Mouse (Mus musculus): ENCODE measurements at regions not wholly inside any gene's neighbourhood (a gene's known extent, or its start where the extent isn't known, plus 50 kb on each side); places are given as distances from the start of the nearest gene placed in this dataset.
"Not testable (repeated sequence)": the region's sequence is repeated elsewhere in the genome, so short reads cannot be mapped to it uniquely, and the experiment has no call there.

GRCm38 (mm10) chr17:50419551-50419950 is 89.7 kb upstream of the Plcl2 start:
- H3K9me3 ChIP-seq (replicated peaks); H3K27ac ChIP-seq (replicated peaks); H3K4me3 ChIP-seq (replicated peaks); H3K27me3 ChIP-seq (replicated peaks); H3K4me1 ChIP-seq; ATAC-seq (ENCODE audit: low FRiP score); H3K4me2 ChIP-seq; H3K36me3 ChIP-seq; H3K9ac ChIP-seq (replicated peaks): not testable (repeated sequence)

DNA sequence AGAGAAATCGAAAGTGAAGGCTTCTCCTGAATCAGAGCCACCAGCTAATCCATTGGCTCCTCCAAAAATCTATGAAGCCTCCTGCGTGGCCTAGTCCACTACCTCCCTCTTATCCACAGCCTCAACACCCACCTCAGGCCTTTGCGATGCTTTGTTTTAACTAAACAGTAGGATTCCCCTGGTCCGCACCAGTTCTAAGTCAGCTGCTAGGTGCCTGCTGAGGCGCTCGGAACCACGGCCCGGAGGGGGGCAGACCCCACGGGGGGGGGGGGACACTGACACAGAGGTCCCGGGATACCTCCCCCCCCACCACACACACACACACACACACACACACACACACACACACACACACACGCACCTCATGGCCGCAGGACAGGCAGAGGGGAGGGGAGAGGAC is 89.2 kb upstream of the Plcl2 start:
- H3K27ac ChIP-seq (replicated peaks), result no peak overlapping the region
- no peak overlapping the region for H3K9ac ChIP-seq (replicated peaks)
- 85% methylated on average over 9 of the region's 12 CpGs for WGBS
- H3K36me3 ChIP-seq, result no peaks in the 10 kb centered on the region
- H3K4me2 ChIP-seq, result no peak overlapping the region
- H3K4me3 ChIP-seq (replicated peaks), result no peak overlapping the region
- H3K27me3 ChIP-seq (replicated peaks), result no peaks in the 10 kb centered on the region
- 0 out of 2 replicates have a peak, but pooled peaks cover 3% of the 10 kb centered on the region for H3K9me3 ChIP-seq (replicated peaks)
- H3K4me1 ChIP-seq, result no peaks in the 10 kb centered on the region
- 0 out of 2 replicates have a peak, but pooled peaks have one; percentile 59 for ATAC-seq (ENCODE audit: low FRiP score)

DNA sequence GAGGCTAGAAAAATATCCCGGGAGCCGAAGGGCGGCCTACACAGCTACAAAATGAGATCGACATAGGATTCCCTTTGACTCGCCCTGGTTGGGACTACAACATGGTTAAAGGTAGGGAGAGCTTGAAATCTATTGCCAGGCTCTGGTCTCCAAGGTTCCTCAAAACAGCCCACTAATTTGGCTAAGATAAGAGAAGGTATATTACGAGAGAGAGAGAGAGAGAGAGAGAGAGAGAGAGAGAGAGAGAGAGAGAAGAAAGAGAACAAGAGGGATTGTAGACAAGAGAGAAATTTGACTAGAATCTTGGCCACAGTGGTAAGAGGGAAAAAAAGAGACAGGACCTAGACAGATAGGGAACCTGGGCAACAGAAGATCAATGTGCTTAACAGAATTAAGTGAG is 88.5 kb upstream of the Plcl2 start:
- 92% methylated on average over 6 of the region's 6 CpGs for WGBS
- no peak overlapping the region for H3K9ac ChIP-seq (replicated peaks)
- H3K9me3 ChIP-seq (replicated peaks), result 0 out of 2 replicates have a peak, but pooled peaks cover 3% of the 10 kb centered on the region
- ATAC-seq (ENCODE audit: low FRiP score), result no peak
- no peak overlapping the region for H3K4me2 ChIP-seq
- H3K4me3 ChIP-seq (replicated peaks), result no peak overlapping the region
- no peak overlapping the region for H3K27ac ChIP-seq (replicated peaks)
- no peaks in the 10 kb centered on the region for H3K4me1 ChIP-seq
- no peaks in the 10 kb centered on the region for H3K27me3 ChIP-seq (replicated peaks)
- no peaks in the 10 kb centered on the region for H3K36me3 ChIP-seq

DNA sequence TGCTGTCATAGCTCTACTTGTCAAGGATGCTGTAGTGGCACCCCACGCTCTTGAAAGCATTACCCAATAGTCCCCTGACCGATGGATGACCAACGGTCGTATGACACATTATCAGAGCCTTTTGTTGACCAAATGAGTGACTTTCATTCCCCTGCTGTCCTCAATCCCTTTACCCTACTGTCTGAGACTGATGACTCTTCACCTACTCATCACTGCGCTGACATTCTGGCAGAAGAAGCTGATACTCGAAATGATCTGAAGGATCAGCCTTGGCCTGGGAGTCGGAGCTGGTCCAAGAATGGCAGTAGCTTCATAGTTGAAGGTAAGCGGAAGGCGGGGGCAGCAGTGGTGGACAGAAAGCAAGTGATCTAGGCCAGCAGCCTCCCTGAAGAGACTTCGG is 87.7 kb upstream of the Plcl2 start:
- H3K27ac ChIP-seq (replicated peaks), result no peak overlapping the region
- H3K27me3 ChIP-seq (replicated peaks), result no peaks in the 10 kb centered on the region
- no peaks in the 10 kb centered on the region for H3K4me1 ChIP-seq
- no peaks in the 10 kb centered on the region for H3K36me3 ChIP-seq
- H3K4me3 ChIP-seq (replicated peaks), result no peak overlapping the region
- H3K9ac ChIP-seq (replicated peaks), result no peak overlapping the region
- 97% methylated on average over 10 of the region's 10 CpGs for WGBS
- 0 out of 2 replicates have a peak, but pooled peaks cover 3% of the 10 kb centered on the region for H3K9me3 ChIP-seq (replicated peaks)
- no peak overlapping the region for H3K4me2 ChIP-seq
- no peak for ATAC-seq (ENCODE audit: low FRiP score)

DNA sequence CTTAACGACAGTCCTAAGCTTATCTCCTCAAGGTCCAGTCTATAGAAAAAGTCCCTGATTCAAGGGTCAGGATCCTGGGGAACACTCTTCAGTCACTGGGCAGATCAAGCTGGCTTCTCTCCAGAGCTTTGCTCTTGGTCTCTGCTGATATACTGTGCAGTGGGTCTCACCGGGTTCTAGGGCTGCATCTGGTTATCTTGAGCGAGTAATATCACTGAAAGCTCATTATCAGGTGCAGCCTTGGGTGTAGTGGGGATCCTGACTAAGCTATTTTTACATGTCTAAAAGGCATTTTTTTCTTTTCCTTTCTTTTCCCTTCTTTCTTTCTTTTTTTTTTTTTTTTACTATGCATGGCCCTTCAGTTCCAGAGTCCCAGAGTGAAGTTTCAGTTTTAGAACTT is 84.1 kb upstream of the Plcl2 start:
- Histone ChIP-seq H3K36me3 (no peaks in the 10 kb centered on the region), H3K27ac (replicated peaks) (no peak overlapping the region), H3K9me3 (replicated peaks) (0 out of 2 replicates have a peak, but pooled peaks cover 3% of the 10 kb centered on the region), H3K27me3 (replicated peaks) (no peaks in the 10 kb centered on the region), H3K4me2 (no peak overlapping the region), H3K9ac (replicated peaks) (no peak overlapping the region), H3K4me3 (replicated peaks) (no peak overlapping the region), H3K4me1 (0 out of 2 replicates have a peak, but pooled peaks cover 6% of the 10 kb centered on the region)
- no peak for ATAC-seq (ENCODE audit: low FRiP score)
- WGBS, result 93% methylated on average over 3 of the region's 3 CpGs

- Histone ChIP-seq H3K9me3 (replicated peaks) (0 out of 2 replicates have a peak, but pooled peaks cover 3% of the 10 kb centered on the region), H3K27me3 (replicated peaks) (no peaks in the 10 kb centered on the region), H3K4me1 (0 out of 2 replicates have a peak, but pooled peaks cover 6% of the 10 kb centered on the region), H3K4me3 (replicated peaks) (no peak overlapping the region), H3K36me3 (no peaks in the 10 kb centered on the region), H3K4me2 (no peak overlapping the region), H3K27ac (replicated peaks) (no peak overlapping the region), H3K9ac (replicated peaks) (no peak overlapping the region)
- ATAC-seq (ENCODE audit: low FRiP score), result no peak
- WGBS, result 92% methylated on average over 4 of the region's 4 CpGs
Measured at GRCm38 (mm10) chr17:50425531-50425930, 83.7 kb upstream of the Plcl2 start.

- no peak for ATAC-seq (ENCODE audit: low FRiP score)
- no peaks in the 10 kb centered on the region for H3K27me3 ChIP-seq (replicated peaks)
- no peak overlapping the region for H3K27ac ChIP-seq (replicated peaks)
- H3K4me2 ChIP-seq, result no peak overlapping the region
- WGBS, result 79% methylated on average over 7 of the region's 7 CpGs
- no peak overlapping the region for H3K9ac ChIP-seq (replicated peaks)
- H3K4me1 ChIP-seq, result 0 out of 2 replicates have a peak, but pooled peaks cover 6% of the 10 kb centered on the region
- no peaks in the 10 kb centered on the region for H3K36me3 ChIP-seq
- 0 out of 2 replicates have a peak, but pooled peaks cover 3% of the 10 kb centered on the region for H3K9me3 ChIP-seq (replicated peaks)
- H3K4me3 ChIP-seq (replicated peaks), result no peak overlapping the region
Measured at GRCm38 (mm10) chr17:50426146-50426545, 83.1 kb upstream of the Plcl2 start.

GRCm38 (mm10) chr17:50427331-50428003 is 81.7 kb upstream of the Plcl2 start:
- Histone ChIP-seq H3K9ac (replicated peaks) (no peak overlapping the region), H3K4me1 (0 out of 2 replicates have a peak, but pooled peaks cover 6% of the 10 kb centered on the region), H3K27ac (replicated peaks) (no peak overlapping the region), H3K4me3 (replicated peaks) (no peak overlapping the region), H3K36me3 (no peaks in the 10 kb centered on the region), H3K27me3 (replicated peaks) (no peaks in the 10 kb centered on the region), H3K9me3 (replicated peaks) (0 out of 2 replicates have a peak, but pooled peaks cover 3% of the 10 kb centered on the region), H3K4me2 (peak overlapping the region; percentile 32)
- peak; percentile 57; the same call in 1 of the 2 replicates for ATAC-seq (ENCODE audit: low FRiP score)
- WGBS, result 7% methylated on average over 10 of the region's 10 CpGs

DNA sequence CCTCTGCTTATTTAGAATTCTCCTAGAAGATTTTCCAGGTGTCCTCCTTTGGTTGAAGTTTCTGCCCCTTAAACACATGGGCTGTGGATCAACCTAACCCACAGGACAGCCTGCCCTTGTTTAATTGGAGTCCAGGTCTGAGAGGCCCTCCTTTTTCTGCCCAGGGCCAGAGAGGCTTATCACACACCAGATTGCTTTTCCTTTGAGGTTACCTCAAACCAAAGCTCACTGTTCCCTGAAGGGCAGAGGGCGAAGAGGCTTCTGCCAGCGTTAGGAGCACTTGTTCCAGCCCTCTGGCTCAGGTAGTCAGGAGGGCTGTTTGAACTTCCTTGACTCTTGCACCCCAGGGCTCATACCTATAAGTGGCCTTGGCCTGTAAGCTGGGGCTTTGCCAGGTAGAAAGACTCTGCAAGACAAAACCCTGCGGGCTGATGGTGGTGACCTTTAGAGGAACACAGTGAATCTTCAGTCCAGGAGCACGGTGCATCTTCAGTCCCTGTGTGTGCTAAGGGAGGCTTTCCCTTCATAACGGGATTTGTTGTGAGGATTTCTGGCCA is 81.1 kb upstream of the Plcl2 start:
- no peak overlapping the region for H3K27ac ChIP-seq (replicated peaks)
- 0 out of 2 replicates have a peak, but pooled peaks cover 3% of the 10 kb centered on the region for H3K9me3 ChIP-seq (replicated peaks)
- H3K36me3 ChIP-seq, result no peaks in the 10 kb centered on the region
- H3K4me3 ChIP-seq (replicated peaks), result no peak overlapping the region
- H3K27me3 ChIP-seq (replicated peaks), result no peaks in the 10 kb centered on the region
- H3K4me2 ChIP-seq, result no peak overlapping the region
- no peak for ATAC-seq (ENCODE audit: low FRiP score)
- 56% methylated on average over 5 of the region's 5 CpGs for whole genome bisulfite sequencing
- no peak overlapping the region for H3K9ac ChIP-seq (replicated peaks)
- H3K4me1 ChIP-seq, result 0 out of 2 replicates have a peak, but pooled peaks cover 6% of the 10 kb centered on the region

DNA sequence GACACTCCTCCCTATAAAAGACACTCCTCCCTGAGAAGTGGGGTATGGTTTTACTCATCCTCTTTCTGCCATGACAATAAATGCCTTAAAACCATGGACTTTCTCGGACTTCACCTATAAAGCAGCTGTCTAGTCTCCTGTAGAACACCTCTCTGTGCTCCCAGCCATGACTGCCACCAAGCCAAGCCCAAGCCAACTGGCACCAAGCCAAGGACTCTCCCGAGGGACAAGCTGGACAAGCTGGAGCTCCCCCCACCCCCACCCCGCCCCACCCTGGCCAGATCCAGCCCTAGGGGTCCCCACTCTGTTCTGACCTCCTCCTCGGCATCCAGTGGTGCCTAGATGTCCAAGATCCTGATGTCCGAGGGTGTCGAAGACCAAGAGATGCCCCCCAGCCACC is 76.6 kb upstream of the Plcl2 start:
- Histone ChIP-seq H3K4me1 (0 out of 2 replicates have a peak, but pooled peaks cover 2% of the 10 kb centered on the region), H3K27ac (replicated peaks) (no peak overlapping the region), H3K4me2 (no peak overlapping the region), H3K9ac (replicated peaks) (no peak overlapping the region), H3K36me3 (no peaks in the 10 kb centered on the region), H3K4me3 (replicated peaks) (no peak overlapping the region), H3K9me3 (replicated peaks) (no peaks in the 10 kb centered on the region), H3K27me3 (replicated peaks) (no peaks in the 10 kb centered on the region)
- ATAC-seq (ENCODE audit: low FRiP score), result no peak
- WGBS, result 86% methylated on average over 6 of the region's 6 CpGs

- ATAC-seq (ENCODE audit: low FRiP score), result no peak
Measured at GRCm38 (mm10) chr17:50438960-50439359, 70.2 kb upstream of the Plcl2 start.

DNA sequence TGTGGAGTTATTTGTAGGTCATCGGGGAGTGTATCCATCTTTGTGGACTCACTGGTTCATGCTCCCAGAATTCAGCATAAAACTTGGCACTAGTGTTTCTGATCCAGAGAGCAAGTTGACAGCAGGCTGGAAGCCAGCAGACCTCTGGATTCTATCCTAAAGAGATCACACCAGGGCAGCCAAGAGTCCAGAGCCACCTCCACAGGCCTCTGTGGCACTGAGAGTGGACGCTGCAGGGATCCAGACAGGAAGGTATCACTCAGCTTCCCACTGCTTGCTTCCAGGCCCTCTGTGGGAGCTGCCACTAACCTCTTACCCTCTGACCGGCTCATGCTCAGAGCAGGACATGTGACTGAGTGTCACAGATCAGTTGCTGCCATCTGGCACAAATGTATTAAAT is 69.8 kb upstream of the Plcl2 start:
- 74% methylated on average over 3 of the region's 3 CpGs for WGBS
- Histone ChIP-seq H3K4me2 (no peak overlapping the region), H3K9ac (replicated peaks) (no peak overlapping the region), H3K9me3 (replicated peaks) (no peaks in the 10 kb centered on the region), H3K4me1 (peaks cover 2% of the 10 kb centered on the region; the same call in 1 of the 2 replicates), H3K27ac (replicated peaks) (no peak overlapping the region), H3K36me3 (no peaks in the 10 kb centered on the region), H3K27me3 (replicated peaks) (no peaks in the 10 kb centered on the region), H3K4me3 (replicated peaks) (no peak overlapping the region)
- ATAC-seq (ENCODE audit: low FRiP score), result no peak

More at GRCm38 (mm10) chr17:50438960-50439359, 70.2 kb upstream of the Plcl2 start:
- Histone ChIP-seq H3K9ac (replicated peaks) (no peak overlapping the region), H3K36me3 (no peaks in the 10 kb centered on the region), H3K9me3 (replicated peaks) (no peaks in the 10 kb centered on the region), H3K27me3 (replicated peaks) (no peaks in the 10 kb centered on the region), H3K4me2 (no peak overlapping the region), H3K27ac (replicated peaks) (no peak overlapping the region), H3K4me1 (peaks cover 2% of the 10 kb centered on the region; the same call in 1 of the 2 replicates), H3K4me3 (replicated peaks) (no peak overlapping the region)
- 87% methylated on average over 5 of the region's 5 CpGs for WGBS

All from neural tube, embryonic 15.5 days (tissue).